In the genomic region with DNA sequence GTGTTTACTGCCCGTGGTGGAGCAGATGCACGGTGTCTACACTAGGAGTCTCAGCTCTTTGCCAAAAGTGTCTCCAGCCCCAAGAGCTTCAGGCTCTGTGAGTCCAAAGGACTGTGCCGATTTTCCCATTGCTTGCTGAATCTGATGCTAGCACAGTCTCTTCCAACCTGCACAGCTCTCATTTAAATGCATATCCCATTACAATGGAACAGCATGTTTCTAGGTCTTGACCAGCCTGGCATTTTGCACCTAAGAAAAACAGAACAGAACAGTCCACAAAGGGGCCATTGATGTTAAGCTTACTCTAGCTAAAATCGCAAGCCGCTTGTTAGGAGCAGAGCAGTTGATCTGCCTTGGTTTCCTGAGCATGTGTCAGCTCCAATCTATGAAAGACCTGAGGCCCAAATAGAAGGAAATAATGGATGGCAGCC, we compare ENCODE assay signal across 11 mouse cellular contexts.
A peak's percentile ranks its signal among the peaks of the same experiment; 100 is the strongest.
DNase-seq lines count a peak whose midpoint lies in the region; ATAC-seq and TF ChIP-seq lines count a peak whose summit lies in the region.
"Had no signal": no experiment of that assay in that cellular context is flagged by ENCODE, and none has a peak within 500 bp of the region (broad histone marks: within the 10 kb centered on the region; RNA-seq: fewer than 3 reads in every experiment).

No protein-coding gene starts in this region.

- peak overlapping the region; percentile 40 for H3K4me2 ChIP-seq in liver, postnatal 0 days (ENCODE audit: low read depth, low read length)
- H3K4me2 ChIP-seq in liver, embryonic 11.5 days = no peak overlapping the region
- no peak overlapping the region; the same call in 1 of the 2 replicates for H3K4me2 ChIP-seq in hindbrain, embryonic 16.5 days (ENCODE audit: low read length)

- 44% methylated on average over 5 of the region's 5 CpGs for whole genome bisulfite sequencing in liver, postnatal 0 days (ENCODE audit: insufficient replicate concordance)
- 69% methylated on average over 5 of the region's 5 CpGs for WGBS in liver, embryonic 11.5 days
- 14% methylated on average over 5 of the region's 5 CpGs for WGBS in hindbrain, embryonic 16.5 days

- H3K36me3 ChIP-seq in liver, postnatal 0 days (replicated peaks; ENCODE audit: insufficient read depth, low read length) = no peaks in the 10 kb centered on the region
- no peaks in the 10 kb centered on the region for H3K36me3 ChIP-seq in liver, embryonic 11.5 days (ENCODE audit: control insufficient read depth, insufficient read depth, low read length)
- no peaks in the 10 kb centered on the region for H3K36me3 ChIP-seq in hindbrain, embryonic 16.5 days (ENCODE audit: control insufficient read depth, insufficient read depth, low read length)

- H3K4me3 ChIP-seq in liver, postnatal 0 days (ENCODE audit: low read depth, low read length) = no peak overlapping the region
- no peak overlapping the region for H3K4me3 ChIP-seq in liver, embryonic 11.5 days (ENCODE audit: low read depth, low read length)
- no peak overlapping the region for H3K4me3 ChIP-seq in hindbrain, embryonic 16.5 days (ENCODE audit: low read length)

- intact Hi-C loops in left cerebral cortex, postnatal 10 days (cut with DNase I) = no loop called here

- H3K27me3 ChIP-seq in liver, postnatal 0 days (ENCODE audit: insufficient read depth, low read length) = no peaks in the 10 kb centered on the region
- no peaks in the 10 kb centered on the region for H3K27me3 ChIP-seq in liver, embryonic 11.5 days (replicated peaks; ENCODE audit: control insufficient read depth, insufficient read depth, low read length)
- H3K27me3 ChIP-seq in hindbrain, embryonic 16.5 days (replicated peaks; ENCODE audit: control insufficient read depth, insufficient read depth, low read length) = no peaks in the 10 kb centered on the region; the same call in 1 of the 2 replicates

- TF ChIP-seq EP300 in liver, postnatal 0 days (IDR thresholded peaks at IDR 0.05; ENCODE audit: low read depth) = no peak

- peak; percentile 20 to 35 for DNase-seq in cerebellum, postnatal 25 days
- no peak for DNase-seq in cerebellum, adult 9-11 months
- DNase-seq in liver, postnatal 0 days = no peak
- DNase-seq in liver, embryonic 11.5 days (ENCODE audit: low spot score) = no peak
- DNase-seq in kidney, adult 9 months = no peak
- DNase-seq in lung, adult 18-20 months = no peak
- no peak for DNase-seq in left cerebral cortex, postnatal 10 days (ENCODE audit: extremely low spot score in 1 of 2, low spot score in 2 of 2)
- DNase-seq: adrenal gland, postnatal 25 days; heart, postnatal 14 days; thymus, postnatal 4 days had no signal

- ATAC-seq in liver, postnatal 0 days = no peak; the same call in 1 of the 2 replicates
- no peak for ATAC-seq in liver, embryonic 11.5 days (replicated peaks; ENCODE audit: low FRiP score)
- peak; percentile 58; the same call in 1 of the 2 replicates for ATAC-seq in hindbrain, embryonic 16.5 days

- no peak for TF ChIP-seq CTCF in liver, postnatal 0 days (IDR thresholded peaks at IDR 0.05; ENCODE audit: low read depth)

- no peaks in the 10 kb centered on the region for H3K9me3 ChIP-seq in liver, postnatal 0 days (ENCODE audit: low read length)
- no peaks in the 10 kb centered on the region for H3K9me3 ChIP-seq in liver, embryonic 11.5 days (ENCODE audit: control insufficient read depth, low read length)
- no peaks in the 10 kb centered on the region for H3K9me3 ChIP-seq in hindbrain, embryonic 16.5 days (ENCODE audit: control insufficient read depth, low read length)

- H3K9ac ChIP-seq in liver, postnatal 0 days (replicated peaks) = no peak overlapping the region
- H3K9ac ChIP-seq in liver, embryonic 11.5 days (ENCODE audit: low read depth, low read length) = no peak overlapping the region
- no peak overlapping the region for H3K9ac ChIP-seq in hindbrain, embryonic 16.5 days (ENCODE audit: low read depth, low read length)

- no peak overlapping the region for H3K27ac ChIP-seq in liver, postnatal 0 days (ENCODE audit: low read depth)
- H3K27ac ChIP-seq in liver, embryonic 11.5 days (ENCODE audit: low read depth, low read length) = no peak overlapping the region
- no peak overlapping the region for H3K27ac ChIP-seq in hindbrain, embryonic 16.5 days (ENCODE audit: low read depth, low read length)

- H3K4me1 ChIP-seq in liver, postnatal 0 days (ENCODE audit: insufficient read depth) = 0 out of 2 replicates have a peak, but pooled peaks cover 4% of the 10 kb centered on the region
- no peaks in the 10 kb centered on the region for H3K4me1 ChIP-seq in liver, embryonic 11.5 days (replicated peaks; ENCODE audit: control insufficient read depth, insufficient read depth, low read length)
- H3K4me1 ChIP-seq in hindbrain, embryonic 16.5 days (ENCODE audit: control insufficient read depth, insufficient read depth, low read depth, low read length) = peaks cover 5% of the 10 kb centered on the region

Comparison
In these comparisons a context has a peak if more than half of its experiments do, and no peak if none do; other contexts are left out.
1. DNase-seq: peak in cerebellum, postnatal 25 days (2 of 2); none in cerebellum, adult 9-11 months (single experiment), liver, postnatal 0 days (single experiment), liver, embryonic 11.5 days (single experiment), kidney, adult 9 months (single experiment), lung, adult 18-20 months (0 of 2) and left cerebral cortex, postnatal 10 days (0 of 2).